Mouse (Mus musculus): Measurements from ENCODE around the gene Kcnc1.

GRCm38 (mm10) chr7:46479793-46480192 is 83.5 kb downstream of the Kcnc1 start:
- TF ChIP-seq CTCF (IDR thresholded peaks at IDR 0.05; ENCODE audit: insufficient read depth, low read depth, low read length) = no peak
- no peak for TF ChIP-seq POLR2A (IDR thresholded peaks at IDR 0.05; ENCODE audit: insufficient read depth, low read depth, low read length)

All from olfactory bulb, adult 2 months (tissue).